Mouse (Mus musculus) forebrain, embryonic 15.5 days (tissue): ENCODE results near the gene Fam53b. TPM values are rescaled to one million over a fixed set of nuclear protein-coding genes. Genes with fewer than 3 reads are reported as not detected.

ENCODE experiments used
- ATAC-seq: fragments of 200-750 bp; cut with Nextera tagmentation; replicated peaks from 2 replicates; pipeline ENCODE4 v1.8.0; 2017; ENCODE audit warnings: mild to moderate bottlenecking, moderate TSS enrichment, moderate library complexity
- H3K27ac ChIP-seq: fragments of 300-500 bp; sonication (generic); replicated peaks from 2 replicates; pipeline ENCODE4 v1.5.1; 2015; ENCODE audit warnings: mild to moderate bottlenecking, inconsistent platforms
- H3K27me3 ChIP-seq: fragments of 300-500 bp; sonication (generic); 2 replicates; pipeline ENCODE4 v1.6.1; 2015; ENCODE audit warnings: inconsistent platforms
- H3K36me3 ChIP-seq: fragments of 300-500 bp; sonication (generic); 2 replicates; pipeline ENCODE4 v1.6.1; 2015; ENCODE audit warnings: mild to moderate bottlenecking, inconsistent platforms
- H3K4me1 ChIP-seq: fragments of 300-500 bp; sonication (generic); 2 replicates; pipeline ENCODE4 v1.6.1; 2015; ENCODE audit warnings: inconsistent platforms
- H3K4me2 ChIP-seq: fragments of 300-500 bp; sonication (generic); replicated peaks from 2 replicates; pipeline ENCODE4 v1.6.1; 2015; ENCODE audit warnings: mild to moderate bottlenecking, inconsistent platforms
- H3K4me3 ChIP-seq: fragments of 300-500 bp; sonication (generic); 2 replicates; pipeline ENCODE4 v1.5.1; 2015; ENCODE audit warnings: mild to moderate bottlenecking, inconsistent platforms
- H3K9ac ChIP-seq: fragments of 300-500 bp; sonication (generic); replicated peaks from 2 replicates; pipeline ENCODE4 v1.6.1; 2015; ENCODE audit warnings: mild to moderate bottlenecking, inconsistent platforms
- H3K9me3 ChIP-seq: fragments of 300-500 bp; sonication (generic); 2 replicates; pipeline ENCODE4 v1.6.1; 2016; ENCODE audit warnings: inconsistent platforms
- WGBS: fragments of 180-500 bp; shearing (Covaris S2); methylation state at CpG from one replicate; pipeline ENCODE4 v1.1.7; 2015; ENCODE audit warnings: mixed read lengths; 5-methylcytosine and 5-hydroxymethylcytosine counted together
- polyA plus RNA-seq: library from polyadenylated mRNA; unstranded; fragments of >200 nt; fragmentation: Nextera tagmentation; extraction: Ambion mirVana; gene quantifications from 2 replicates; pipeline ENCODE4 v1.2.1, GENCODE M21; 2015

Fam53b gene
- polyA plus RNA-seq, 1 experiment from 2014 or later: 27.8 TPM

DNA sequence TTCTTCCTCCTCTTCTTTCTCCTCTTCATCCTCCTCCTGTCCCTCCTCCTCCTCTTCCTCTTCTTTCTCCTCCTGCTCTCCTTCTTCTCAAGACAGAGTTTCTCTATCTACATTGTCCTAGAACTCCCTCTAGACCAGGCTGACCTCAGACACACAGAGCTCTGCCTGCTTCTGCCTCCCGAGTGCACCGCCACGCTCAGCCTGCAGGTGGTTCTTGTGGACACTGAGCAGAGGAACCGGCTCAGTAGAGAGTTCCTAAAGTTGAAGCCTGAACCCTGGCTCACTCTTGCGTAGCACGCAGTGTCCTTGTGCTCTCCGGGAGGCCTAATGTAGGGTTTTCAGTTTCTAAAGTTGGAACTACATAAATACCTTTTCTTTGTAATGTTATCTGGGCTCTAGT lies 108.6 kb downstream of the Fam53b start:
- Histone ChIP-seq H3K4me3 (no peak overlapping the region), H3K9ac (no peak overlapping the region), H3K9me3 (no peaks in the 10 kb centered on the region), H3K27me3 (no peaks in the 10 kb centered on the region), H3K36me3 (no peaks in the 10 kb centered on the region), H3K27ac (no peak overlapping the region), H3K4me1 (no peaks in the 10 kb centered on the region), H3K4me2 (no peak overlapping the region)
- WGBS: 93% methylated on average over 7 of the region's 7 CpGs
- no peak for ATAC-seq

DNA sequence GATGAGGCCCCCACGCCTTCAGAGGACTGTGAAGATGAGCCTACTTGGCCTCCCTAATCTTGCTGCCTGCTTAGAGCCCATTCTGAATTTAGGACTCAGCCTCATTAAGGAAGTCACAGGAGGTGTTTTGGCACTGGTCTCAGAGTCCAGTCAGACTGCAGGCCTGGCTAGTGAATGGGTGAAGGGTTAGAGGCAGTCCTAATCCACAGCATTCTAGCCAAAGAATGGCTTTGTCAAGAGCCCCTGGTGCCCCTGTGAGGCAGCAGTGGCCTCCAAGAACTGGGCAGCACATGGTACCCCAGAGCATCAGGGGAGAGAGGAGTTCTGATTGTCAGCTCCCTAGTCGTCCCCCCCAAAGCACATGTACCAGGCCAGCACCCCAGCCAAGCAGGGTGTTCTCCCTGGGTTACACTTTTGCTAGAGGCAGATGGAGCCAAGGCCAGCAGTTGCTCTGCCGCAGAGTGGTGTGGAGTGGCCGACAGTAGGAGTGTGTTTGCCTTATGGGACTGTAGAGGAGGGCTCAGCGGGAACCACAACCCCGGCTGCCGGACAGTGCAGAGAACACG lies 109.3 kb downstream of the Fam53b start:
- H3K27me3 ChIP-seq: no peaks in the 10 kb centered on the region
- no peak overlapping the region for H3K4me2 ChIP-seq
- 88% methylated on average over 8 of the region's 8 CpGs for WGBS
- H3K4me1 ChIP-seq: no peaks in the 10 kb centered on the region
- ATAC-seq: no peak
- no peak overlapping the region for H3K9ac ChIP-seq
- no peak overlapping the region for H3K4me3 ChIP-seq
- no peak overlapping the region for H3K27ac ChIP-seq
- H3K9me3 ChIP-seq: no peaks in the 10 kb centered on the region
- no peaks in the 10 kb centered on the region for H3K36me3 ChIP-seq

DNA sequence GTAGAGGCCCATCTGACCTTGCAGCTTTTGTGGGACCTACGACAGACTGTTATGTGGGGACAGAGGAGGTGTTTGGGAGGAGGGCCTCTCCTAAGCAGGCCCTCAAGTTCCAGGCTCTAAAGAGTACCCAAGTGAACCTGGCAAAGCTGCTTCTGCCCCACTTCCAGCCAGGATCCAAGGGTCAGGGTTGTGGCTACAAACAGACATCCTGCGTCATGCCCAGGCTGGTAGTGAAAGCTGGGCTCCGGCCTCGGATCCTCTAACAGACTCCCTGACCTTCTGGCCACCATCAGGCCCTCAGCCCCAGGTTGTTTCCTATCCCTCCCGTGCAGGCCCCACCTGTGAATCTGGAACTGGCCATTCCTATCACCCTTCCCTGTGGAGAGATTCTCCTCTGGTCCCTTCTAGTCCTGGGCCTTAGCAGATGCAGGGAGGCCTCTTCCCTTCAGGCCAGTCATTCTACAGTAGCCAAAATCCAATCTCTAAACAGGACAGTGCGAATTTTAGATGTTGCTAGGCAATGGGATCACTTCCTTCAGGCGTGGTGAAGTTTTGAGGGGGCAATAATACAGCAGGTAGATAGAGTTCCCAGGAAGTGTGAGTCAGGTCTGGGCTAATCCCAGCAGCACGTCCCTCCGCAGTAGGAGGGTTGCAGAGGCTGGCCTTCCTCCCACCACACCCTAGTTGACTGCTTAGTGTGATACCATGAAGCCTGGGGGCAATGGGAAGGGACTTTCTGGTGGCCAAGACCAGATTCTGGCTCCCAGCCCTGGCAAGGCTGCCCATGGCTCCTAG lies 110.0 kb downstream of the Fam53b start:
- Histone ChIP-seq H3K4me1 (no peaks in the 10 kb centered on the region), H3K36me3 (no peaks in the 10 kb centered on the region), H3K9me3 (no peaks in the 10 kb centered on the region), H3K4me2 (no peak overlapping the region), H3K4me3 (no peak overlapping the region), H3K27ac (no peak overlapping the region), H3K27me3 (no peaks in the 10 kb centered on the region), H3K9ac (no peak overlapping the region)
- ATAC-seq: no peak
- WGBS: 91% methylated on average over 9 of the region's 9 CpGs

DNA sequence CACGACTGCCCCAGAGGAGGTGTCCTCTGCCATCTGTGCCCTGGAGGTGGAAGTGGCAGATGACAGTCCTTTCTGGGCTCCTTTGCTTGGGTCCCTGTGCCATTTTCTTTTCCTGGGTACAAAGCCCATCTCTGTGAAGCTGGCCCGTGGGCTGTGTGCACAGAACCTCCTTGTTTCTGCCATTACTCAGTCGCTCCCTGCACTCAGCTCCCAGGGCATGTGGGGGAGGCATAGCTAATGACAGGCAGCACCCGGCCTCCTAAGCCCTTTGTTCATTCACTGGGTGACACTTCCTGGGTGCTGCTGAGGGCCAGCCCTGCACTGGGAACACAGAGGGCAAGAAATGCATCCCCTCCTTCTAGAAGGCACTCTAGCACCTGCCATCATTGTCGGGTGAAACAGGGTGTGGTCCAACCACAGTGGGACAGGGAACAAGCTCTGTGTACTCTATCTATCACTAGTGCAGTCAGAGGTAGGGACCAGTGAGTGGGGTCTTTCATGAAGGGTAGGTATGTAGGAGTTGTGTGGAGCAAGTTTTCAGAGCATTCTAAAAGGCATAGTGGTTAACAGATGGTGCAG lies 111.1 kb downstream of the Fam53b start:
- Histone ChIP-seq H3K4me1 (no peaks in the 10 kb centered on the region), H3K9ac (no peak overlapping the region), H3K4me3 (no peak overlapping the region), H3K9me3 (no peaks in the 10 kb centered on the region), H3K36me3 (no peaks in the 10 kb centered on the region), H3K27me3 (no peaks in the 10 kb centered on the region), H3K27ac (no peak overlapping the region), H3K4me2 (no peak overlapping the region)
- WGBS: 78% methylated on average over 5 of the region's 5 CpGs
- no peak for ATAC-seq

DNA sequence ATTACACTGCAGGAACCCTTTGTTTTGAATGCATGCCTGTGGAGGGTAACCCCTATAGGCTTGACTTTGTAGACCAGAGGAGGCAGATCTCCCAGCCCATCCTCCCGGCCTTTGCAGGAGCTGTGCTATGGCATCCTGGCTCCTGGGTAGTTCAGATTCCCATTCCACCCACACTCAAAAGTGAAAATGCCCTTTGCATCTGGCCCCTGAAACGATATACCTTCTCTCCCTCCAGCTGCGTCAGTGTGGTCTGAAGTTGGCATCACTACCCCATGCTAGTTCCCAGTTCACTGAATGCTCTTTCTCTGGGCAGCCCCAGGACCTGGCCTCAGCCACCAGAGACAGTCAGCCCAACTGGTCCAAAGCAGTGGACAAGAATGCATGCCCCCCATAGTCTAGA lies 111.7 kb downstream of the Fam53b start:
- Histone ChIP-seq H3K36me3 (no peaks in the 10 kb centered on the region), H3K4me3 (no peak overlapping the region), H3K4me2 (no peak overlapping the region), H3K4me1 (no peaks in the 10 kb centered on the region), H3K9ac (no peak overlapping the region), H3K27ac (no peak overlapping the region), H3K9me3 (no peaks in the 10 kb centered on the region), H3K27me3 (no peaks in the 10 kb centered on the region)
- WGBS: 82% methylated on average over 3 of the region's 3 CpGs
- no peak for ATAC-seq

DNA sequence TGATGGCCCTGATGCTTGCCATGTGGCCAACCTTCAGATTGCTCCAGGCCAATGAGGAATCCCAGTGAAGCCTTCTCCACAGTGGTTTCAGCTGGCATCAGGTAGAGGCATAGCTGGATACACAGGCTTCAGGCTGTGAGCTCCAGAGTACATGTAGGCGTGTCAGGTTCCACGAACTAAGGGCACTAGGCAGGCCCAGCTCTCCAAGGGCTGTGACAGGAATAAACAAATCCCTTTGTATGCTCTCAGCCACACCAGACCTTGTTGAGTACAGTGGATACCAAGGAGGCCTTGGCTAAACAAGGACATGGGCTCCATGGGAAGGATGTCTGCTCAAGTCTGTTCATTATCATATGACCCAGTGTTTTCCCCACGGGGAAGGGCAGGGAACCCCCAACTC lies 112.3 kb downstream of the Fam53b start:
- no peak overlapping the region for H3K27ac ChIP-seq
- no peak overlapping the region for H3K4me2 ChIP-seq
- no peak overlapping the region for H3K9ac ChIP-seq
- no peak overlapping the region for H3K4me3 ChIP-seq
- no peaks in the 10 kb centered on the region for H3K9me3 ChIP-seq
- H3K4me1 ChIP-seq: no peaks in the 10 kb centered on the region
- H3K27me3 ChIP-seq: no peaks in the 10 kb centered on the region
- no peak for ATAC-seq
- WGBS: 88% methylated on average over 3 of the region's 3 CpGs
- no peaks in the 10 kb centered on the region for H3K36me3 ChIP-seq

DNA sequence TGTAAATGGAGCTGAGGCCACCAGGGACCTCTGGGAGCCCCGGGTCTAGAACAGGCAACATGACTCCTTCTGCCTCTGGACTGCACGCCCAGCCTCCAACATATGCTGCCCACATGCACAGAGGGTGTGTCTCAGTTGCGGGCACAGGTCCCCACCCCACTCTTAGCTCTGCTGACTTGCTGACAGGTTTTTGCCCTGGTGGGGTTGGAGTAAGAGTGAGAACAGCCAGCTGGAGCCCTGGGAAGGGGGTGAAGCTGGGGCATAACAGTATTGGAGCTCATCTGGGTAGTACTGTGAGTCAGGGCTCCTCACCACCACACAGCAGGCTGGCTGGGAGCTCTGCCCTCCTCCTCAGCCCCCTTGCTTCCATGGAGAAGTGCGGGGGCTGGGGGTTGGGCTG lies 113.6 kb downstream of the Fam53b start:
- H3K4me3 ChIP-seq: no peak overlapping the region
- H3K9me3 ChIP-seq: no peaks in the 10 kb centered on the region
- H3K4me1 ChIP-seq: no peaks in the 10 kb centered on the region
- H3K27me3 ChIP-seq: no peaks in the 10 kb centered on the region
- no peaks in the 10 kb centered on the region for H3K36me3 ChIP-seq
- ATAC-seq: no peak
- H3K9ac ChIP-seq: no peak overlapping the region
- 93% methylated on average over 4 of the region's 4 CpGs for WGBS
- no peak overlapping the region for H3K27ac ChIP-seq
- no peak overlapping the region for H3K4me2 ChIP-seq

DNA sequence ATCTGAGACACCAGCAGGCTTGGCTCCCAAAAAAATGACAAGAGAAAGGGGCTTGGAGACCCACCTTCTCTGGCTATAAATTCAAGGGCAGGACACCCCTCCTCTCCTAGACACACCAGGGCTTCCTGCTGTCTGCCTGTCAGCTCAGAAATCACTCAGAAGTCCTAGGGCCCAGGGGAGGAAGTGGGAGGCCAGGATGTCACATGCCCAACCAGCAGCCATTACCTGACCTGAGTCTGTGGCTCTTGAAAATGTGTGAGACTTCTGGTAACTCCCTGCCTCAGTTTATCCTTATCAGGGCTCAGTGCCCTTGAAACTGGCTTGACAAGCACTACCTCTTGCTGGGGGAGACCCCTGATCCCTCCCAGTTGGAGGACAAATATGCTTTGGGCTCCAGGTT lies 114.0 kb downstream of the Fam53b start:
- Histone ChIP-seq H3K9ac (no peak overlapping the region), H3K27me3 (no peaks in the 10 kb centered on the region), H3K4me1 (no peaks in the 10 kb centered on the region), H3K4me3 (no peak overlapping the region), H3K27ac (no peak overlapping the region), H3K4me2 (no peak overlapping the region), H3K36me3 (no peaks in the 10 kb centered on the region), H3K9me3 (no peaks in the 10 kb centered on the region)
- no peak for ATAC-seq

DNA sequence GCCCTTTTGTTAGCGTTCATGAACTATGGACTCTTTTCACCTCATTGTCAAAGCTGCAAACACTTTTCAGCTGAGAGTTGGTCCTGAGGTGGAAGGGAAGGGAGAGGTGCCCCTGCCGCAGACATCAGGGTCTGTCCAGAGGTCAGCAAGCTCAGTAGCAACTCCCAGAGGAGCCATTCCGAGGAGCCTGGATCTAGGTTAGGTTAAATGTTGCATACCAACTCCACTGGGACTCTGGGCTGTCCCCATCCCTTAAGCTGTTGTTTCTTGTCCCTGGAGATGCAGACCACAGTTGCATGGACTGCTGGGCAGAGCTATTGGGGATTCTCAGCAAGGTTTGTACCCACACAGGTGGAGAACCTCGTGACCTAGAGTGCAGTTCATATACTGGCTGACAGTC lies 114.5 kb downstream of the Fam53b start:
- Histone ChIP-seq H3K4me3 (no peak overlapping the region), H3K27me3 (no peaks in the 10 kb centered on the region), H3K4me2 (no peak overlapping the region), H3K27ac (no peak overlapping the region), H3K4me1 (no peaks in the 10 kb centered on the region), H3K9me3 (no peaks in the 10 kb centered on the region), H3K9ac (no peak overlapping the region), H3K36me3 (no peaks in the 10 kb centered on the region)
- 61% methylated on average over 4 of the region's 4 CpGs for WGBS
- ATAC-seq: no peak

DNA sequence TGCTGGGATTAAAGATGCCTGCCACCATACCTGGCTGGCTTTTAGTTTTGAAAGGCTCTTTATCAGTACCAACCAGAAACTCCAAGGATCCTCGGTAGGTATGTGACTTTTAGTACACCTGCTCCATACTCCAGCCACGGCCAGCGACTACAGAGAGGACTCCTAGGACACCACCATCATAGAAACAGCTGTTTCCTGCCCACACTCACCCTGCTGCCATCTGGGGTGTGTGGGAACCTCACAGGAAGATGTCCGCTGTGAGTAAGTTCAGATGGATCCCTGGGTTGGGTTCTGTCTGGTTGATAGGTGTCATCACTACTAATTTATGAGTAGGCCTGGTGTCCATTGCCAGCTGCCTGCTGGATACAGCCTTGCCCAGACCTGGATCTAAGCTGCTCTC lies 114.9 kb downstream of the Fam53b start:
- no peak overlapping the region for H3K27ac ChIP-seq
- H3K4me3 ChIP-seq: no peak overlapping the region
- no peaks in the 10 kb centered on the region for H3K9me3 ChIP-seq
- H3K36me3 ChIP-seq: no peaks in the 10 kb centered on the region
- WGBS: 91% methylated on average over 4 of the region's 4 CpGs
- H3K9ac ChIP-seq: no peak overlapping the region
- no peaks in the 10 kb centered on the region for H3K4me1 ChIP-seq
- no peak for ATAC-seq
- H3K27me3 ChIP-seq: no peaks in the 10 kb centered on the region
- no peak overlapping the region for H3K4me2 ChIP-seq

DNA sequence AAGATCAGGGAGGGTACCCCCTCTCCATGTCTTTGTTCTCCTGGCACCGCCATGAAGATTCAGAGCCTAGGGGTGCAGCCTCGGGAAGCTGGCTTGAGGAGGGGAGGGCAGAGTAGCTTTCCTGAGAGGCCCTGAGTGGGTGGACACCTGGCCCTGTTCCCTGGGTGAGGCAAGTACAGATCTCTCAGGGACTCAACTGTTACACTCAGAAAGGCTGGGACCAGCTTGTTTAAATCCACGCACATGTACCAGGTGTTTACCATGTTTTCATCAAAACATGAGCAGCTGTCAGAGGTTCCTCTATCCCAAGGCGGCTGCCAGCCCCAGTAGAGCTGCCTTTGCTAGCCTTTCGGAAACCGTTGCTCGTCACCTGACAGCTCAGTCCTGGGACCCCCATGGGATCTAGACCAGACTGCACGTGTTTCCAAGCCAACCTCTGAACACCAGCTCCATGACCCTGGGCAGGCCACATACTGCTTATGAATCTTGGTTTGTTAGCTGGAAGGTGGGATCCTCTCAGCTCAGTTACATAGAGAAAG lies 116.4 kb downstream of the Fam53b start:
- Histone ChIP-seq H3K27ac (no peak overlapping the region), H3K4me2 (no peak overlapping the region), H3K9ac (no peak overlapping the region), H3K36me3 (no peaks in the 10 kb centered on the region), H3K27me3 (no peaks in the 10 kb centered on the region), H3K4me3 (no peak overlapping the region), H3K4me1 (peaks cover 5% of the 10 kb centered on the region), H3K9me3 (no peaks in the 10 kb centered on the region)
- ATAC-seq: no peak
- 85% methylated on average over 8 of the region's 8 CpGs for WGBS

DNA sequence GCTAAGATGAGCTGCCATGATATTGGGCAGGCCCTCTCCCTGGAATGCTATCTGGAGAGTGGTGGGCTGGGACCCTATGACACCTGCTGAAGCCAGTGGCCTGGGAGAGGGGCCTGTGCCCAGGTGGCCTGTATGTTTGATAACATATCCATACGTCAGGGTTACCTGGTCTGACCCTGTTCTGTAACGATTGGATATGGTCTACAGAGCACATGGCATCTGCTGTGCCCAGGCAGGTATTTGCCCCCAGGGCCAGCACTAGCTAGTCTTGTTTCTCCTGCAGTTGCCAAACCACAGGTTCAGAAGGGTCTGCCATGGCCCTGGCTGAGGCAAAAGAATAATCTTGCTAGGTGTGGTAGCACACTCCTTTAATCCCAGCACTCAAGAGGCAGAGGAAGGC lies 120.1 kb downstream of the Fam53b start:
- 95% methylated on average over 2 of the region's 2 CpGs for WGBS
- H3K4me3 ChIP-seq: no peak overlapping the region

More for the DNA sequence above, 120.1 kb downstream of the Fam53b start:
- peaks cover 5% of the 10 kb centered on the region for H3K4me1 ChIP-seq
- no peaks in the 10 kb centered on the region for H3K36me3 ChIP-seq
- no peak overlapping the region for H3K27ac ChIP-seq
- no peak overlapping the region for H3K9ac ChIP-seq
- no peaks in the 10 kb centered on the region for H3K9me3 ChIP-seq
- no peaks in the 10 kb centered on the region for H3K27me3 ChIP-seq
- ATAC-seq: no peak
- H3K4me2 ChIP-seq: no peak overlapping the region
